Mouse (Mus musculus) spleen, adult 2 months (tissue): Measurements from ENCODE around the gene Dse. TPM values are rescaled to one million over a fixed set of nuclear protein-coding genes. Genes with fewer than 3 reads are reported as not detected.

Experiments
- DNase-seq, 2 experiments: peaks; one replicate each; pipeline versions ENCODE4 v3.0.0 to v3.0.0-alpha.2; 2012 to 2021; ENCODE audit warnings: low spot score in 2 of 2, low read depth in 1 of 2
- H3K27ac ChIP-seq: fragments of 200-500 bp; 2 replicates; pipeline ENCODE4 v1.5.1; 2012; ENCODE audit warnings: low read length, inconsistent platforms; ENCODE audit not compliant: insufficient read depth
- H3K27me3 ChIP-seq: fragments of 200-500 bp; 2 replicates; pipeline ENCODE4 v1.6.1; 2012; ENCODE audit warnings: mild to moderate bottlenecking, moderate library complexity, low read length, inconsistent platforms; ENCODE audit not compliant: control insufficient read depth, insufficient read depth
- H3K36me3 ChIP-seq: fragments of 200-500 bp; 2 replicates; pipeline ENCODE4 v1.6.1; 2012; ENCODE audit warnings: mild to moderate bottlenecking, low read length, inconsistent platforms; ENCODE audit not compliant: control insufficient read depth, insufficient read depth
- H3K4me1 ChIP-seq: fragments of 200-500 bp; 2 replicates; pipeline ENCODE4 v1.6.1; 2011; ENCODE audit warnings: inconsistent platforms; ENCODE audit not compliant: control insufficient read depth, insufficient read depth, insufficient read length
- H3K4me3 ChIP-seq: fragments of 200-500 bp; 2 replicates; pipeline ENCODE4 v1.5.1; 2011; ENCODE audit warnings: mild to moderate bottlenecking, inconsistent platforms; ENCODE audit not compliant: insufficient read depth, insufficient read length; ENCODE audit errors: extremely low read depth
- CTCF ChIP-seq: fragments of 200-500 bp; IDR thresholded peaks from 2 replicates; pipeline ENCODE4 v1.5.1; 2011; ENCODE audit warnings: mild to moderate bottlenecking, inconsistent platforms; ENCODE audit not compliant: insufficient read depth, insufficient read length, insufficient replicate concordance; ENCODE audit errors: extremely low read depth
- POLR2A ChIP-seq: fragments of 200-500 bp; IDR thresholded peaks from 2 replicates; pipeline ENCODE4 v1.6.1; 2011; ENCODE audit warnings: low read depth, low read length, inconsistent platforms
- WGBS: fragments of 180-500 bp; shearing (Covaris S2); methylation state at CpG from one replicate; pipeline ENCODE4 v1.1.7; 2018; 5-methylcytosine and 5-hydroxymethylcytosine counted together
- polyA plus RNA-seq: library from polyadenylated mRNA; depleted of rRNA; stranded (reverse); fragments of >200 nt; gene quantifications from 2 replicates; pipeline ENCODE4 v1.2.3, GENCODE M21; 2012

The Dse gene
- polyA plus RNA-seq, 1 experiment = 12.9 TPM

DNA sequence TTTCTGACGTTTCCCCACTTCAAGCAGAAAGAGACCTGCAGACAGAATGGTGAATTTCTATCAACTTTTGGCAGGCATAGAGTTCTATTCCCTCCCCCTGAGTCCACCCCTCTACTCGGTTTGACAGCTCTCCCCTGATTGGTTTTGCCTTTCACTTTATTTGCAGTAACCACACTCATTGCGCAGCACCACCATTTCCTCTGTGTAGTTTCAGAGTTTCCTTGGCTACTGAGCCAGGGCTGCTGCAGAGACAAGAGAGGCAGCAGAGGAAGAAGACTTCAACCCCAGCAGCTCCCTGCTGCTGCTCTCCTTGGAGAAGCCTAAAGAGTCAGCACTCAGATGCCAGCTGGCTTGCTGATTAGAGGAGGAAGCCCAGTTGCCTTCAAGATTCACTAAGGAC, 27.9 kb upstream of the Dse start:
- no peaks in the 10 kb centered on the region for H3K4me1 ChIP-seq
- no peak overlapping the region for H3K27ac ChIP-seq
- TF ChIP-seq CTCF (no peak), POLR2A (no peak)
- DNase-seq = no peak
- no peaks in the 10 kb centered on the region for H3K27me3 ChIP-seq
- 8% methylated on average over 3 of the region's 3 CpGs for WGBS
- no peak overlapping the region for H3K4me3 ChIP-seq
- H3K36me3 ChIP-seq = no peaks in the 10 kb centered on the region

DNA sequence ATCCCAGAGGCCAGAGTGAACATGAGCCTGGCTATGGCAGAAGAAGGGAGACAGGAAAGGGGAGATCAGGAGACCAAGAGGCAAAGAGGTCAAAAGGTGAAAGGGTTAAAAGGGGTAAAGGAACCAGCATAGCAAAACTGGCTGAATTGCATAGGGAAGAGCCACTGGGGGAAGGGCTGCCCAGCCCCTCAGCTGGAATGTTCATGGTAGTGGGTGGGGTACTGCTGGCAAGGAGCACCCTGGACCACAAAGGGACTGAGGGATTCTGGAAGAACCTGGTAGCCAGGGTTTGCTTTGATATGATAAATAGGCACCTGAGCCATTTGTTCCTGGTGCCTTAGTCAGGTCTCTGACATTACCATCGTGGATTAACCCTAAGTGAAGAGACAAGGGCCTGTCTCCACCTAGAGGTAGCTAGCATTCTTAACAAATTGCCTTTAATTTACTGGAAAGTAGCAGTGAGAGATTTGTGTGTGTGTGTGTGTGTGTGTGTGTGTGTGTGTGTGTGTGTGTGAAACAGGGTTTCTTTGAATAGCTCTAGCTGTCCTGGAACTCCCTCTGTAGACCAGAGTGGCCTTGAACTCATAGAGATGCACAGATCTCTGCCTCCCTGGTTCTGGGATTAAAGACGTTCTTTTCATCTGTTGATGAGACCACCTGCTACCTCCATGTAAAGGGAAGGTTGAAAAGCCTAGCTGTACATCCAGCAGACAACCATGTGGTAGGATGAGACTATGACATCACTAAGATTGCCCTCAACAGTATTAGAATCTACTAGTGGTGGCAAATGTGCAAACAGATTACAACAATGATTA, 26.6 kb upstream of the Dse start:
- TF ChIP-seq CTCF (no peak; the same call in 1 of the 2 replicates), POLR2A (no peak)
- Histone ChIP-seq H3K27ac (no peak overlapping the region), H3K4me3 (no peak overlapping the region), H3K27me3 (no peaks in the 10 kb centered on the region), H3K36me3 (no peaks in the 10 kb centered on the region), H3K4me1 (no peaks in the 10 kb centered on the region)
- 33% methylated on average over 2 of the region's 2 CpGs for WGBS
- DNase-seq = peak in 1 of 2 experiments; percentile 25

DNA sequence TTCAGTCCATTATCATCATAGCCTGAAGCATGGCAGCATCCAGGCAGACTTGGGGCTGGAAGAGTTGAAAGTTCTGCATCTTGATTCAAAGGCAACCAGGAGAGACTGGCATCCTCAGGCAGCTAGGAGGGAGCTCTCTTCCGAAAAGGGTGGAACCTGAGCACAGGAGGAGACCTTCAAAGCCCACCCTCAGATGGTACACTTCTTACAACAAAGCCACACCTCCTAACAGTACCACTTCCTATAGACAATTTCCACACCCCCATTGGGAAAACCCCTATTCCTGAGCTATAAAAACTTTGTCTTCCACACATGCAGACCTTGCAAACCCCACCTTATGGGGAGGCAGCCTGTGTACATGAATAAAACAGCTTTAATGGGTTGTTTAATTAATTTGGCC, 25.9 kb upstream of the Dse start:
- no peak for DNase-seq
- TF ChIP-seq CTCF = no peak
- no peak for TF ChIP-seq POLR2A
- Histone ChIP-seq H3K4me1 (no peaks in the 10 kb centered on the region), H3K4me3 (no peak overlapping the region), H3K27ac (no peak overlapping the region), H3K27me3 (no peaks in the 10 kb centered on the region), H3K36me3 (no peaks in the 10 kb centered on the region)
- 88% methylated on average over 1 of the region's 1 CpGs for whole genome bisulfite sequencing

DNA sequence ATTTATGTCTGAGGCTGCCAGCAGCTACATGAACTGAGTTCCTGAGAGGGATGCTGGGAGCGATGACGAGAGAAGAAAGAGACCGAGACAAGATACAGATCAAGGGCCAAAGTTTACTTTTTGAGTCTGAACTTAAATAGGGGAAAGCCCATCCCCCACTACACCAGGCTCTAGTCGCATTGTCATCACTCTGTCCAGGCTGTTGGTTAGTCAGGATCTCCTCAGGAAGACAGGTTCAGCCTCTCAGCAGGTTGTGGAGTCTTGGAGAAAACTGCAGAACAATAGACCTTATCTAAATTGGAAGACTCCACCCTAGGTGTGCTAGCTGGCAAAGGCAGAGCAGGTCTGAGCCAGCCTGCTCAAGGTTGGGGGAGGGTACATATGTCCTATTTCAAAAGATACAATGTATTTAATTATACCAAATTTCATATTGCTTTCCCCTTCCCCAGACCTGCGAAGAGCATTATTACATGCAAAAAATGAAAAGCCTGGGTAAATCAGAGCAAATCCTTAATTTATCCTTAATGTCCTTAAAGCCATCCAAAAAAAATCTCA, 22.7 kb upstream of the Dse start:
- TF ChIP-seq POLR2A (no peak), CTCF (no peak)
- no peaks in the 10 kb centered on the region for H3K36me3 ChIP-seq
- H3K27ac ChIP-seq = no peak overlapping the region
- 90% methylated on average over 5 of the region's 5 CpGs for WGBS
- no peak for DNase-seq
- H3K4me3 ChIP-seq = no peak overlapping the region
- no peaks in the 10 kb centered on the region for H3K4me1 ChIP-seq
- H3K27me3 ChIP-seq = no peaks in the 10 kb centered on the region

DNA sequence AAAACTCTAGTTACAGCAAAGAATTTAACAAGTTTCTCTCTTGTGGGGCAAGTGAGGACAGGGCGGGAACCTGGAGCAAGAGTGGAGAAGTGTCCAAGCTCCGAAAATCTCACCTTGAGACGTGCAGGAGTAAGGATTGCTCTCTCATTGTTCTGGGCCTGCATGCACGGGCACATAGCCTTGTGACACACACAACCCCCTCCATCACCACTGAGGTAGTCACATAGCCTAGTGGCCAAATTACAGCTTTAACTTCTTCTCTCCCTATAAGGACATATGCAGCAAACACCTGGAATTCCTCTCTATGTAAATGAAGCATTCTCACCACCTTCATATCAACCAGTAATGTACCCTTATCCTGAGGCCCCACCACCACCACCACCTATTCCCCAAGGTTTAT, 22.0 kb upstream of the Dse start:
- H3K4me3 ChIP-seq = no peak overlapping the region
- H3K36me3 ChIP-seq = no peaks in the 10 kb centered on the region
- no peak for TF ChIP-seq CTCF
- no peak for TF ChIP-seq POLR2A
- no peaks in the 10 kb centered on the region for H3K27me3 ChIP-seq
- H3K27ac ChIP-seq = no peak overlapping the region
- 84% methylated on average over 4 of the region's 4 CpGs for WGBS
- no peaks in the 10 kb centered on the region for H3K4me1 ChIP-seq
- DNase-seq = no peak

DNA sequence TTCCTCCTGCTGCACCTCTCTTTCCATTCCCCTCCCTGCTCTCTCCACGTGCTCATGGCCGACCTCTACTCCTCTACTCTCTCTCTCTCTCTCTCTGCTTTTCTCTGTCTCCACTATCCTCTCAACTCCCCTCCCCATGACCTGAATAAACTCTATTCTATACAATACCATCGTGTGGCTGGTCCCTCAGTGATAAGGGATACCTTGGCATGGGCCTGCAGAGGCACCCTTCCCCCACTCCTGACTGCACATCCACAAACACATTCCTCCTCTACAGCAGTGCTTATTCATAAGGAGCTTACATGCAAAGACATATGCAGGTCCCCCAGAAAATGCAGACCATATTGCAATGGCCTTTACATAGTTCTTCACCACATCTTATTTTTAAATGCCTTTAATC, 16.1 kb upstream of the Dse start:
- H3K36me3 ChIP-seq = no peaks in the 10 kb centered on the region
- H3K4me1 ChIP-seq = no peaks in the 10 kb centered on the region
- no peak overlapping the region for H3K4me3 ChIP-seq
- H3K27me3 ChIP-seq = no peaks in the 10 kb centered on the region
- H3K27ac ChIP-seq = no peak overlapping the region
- TF ChIP-seq POLR2A = no peak
- TF ChIP-seq CTCF = no peak
- no peak for DNase-seq
- 77% methylated on average over 3 of the region's 3 CpGs for WGBS

DNA sequence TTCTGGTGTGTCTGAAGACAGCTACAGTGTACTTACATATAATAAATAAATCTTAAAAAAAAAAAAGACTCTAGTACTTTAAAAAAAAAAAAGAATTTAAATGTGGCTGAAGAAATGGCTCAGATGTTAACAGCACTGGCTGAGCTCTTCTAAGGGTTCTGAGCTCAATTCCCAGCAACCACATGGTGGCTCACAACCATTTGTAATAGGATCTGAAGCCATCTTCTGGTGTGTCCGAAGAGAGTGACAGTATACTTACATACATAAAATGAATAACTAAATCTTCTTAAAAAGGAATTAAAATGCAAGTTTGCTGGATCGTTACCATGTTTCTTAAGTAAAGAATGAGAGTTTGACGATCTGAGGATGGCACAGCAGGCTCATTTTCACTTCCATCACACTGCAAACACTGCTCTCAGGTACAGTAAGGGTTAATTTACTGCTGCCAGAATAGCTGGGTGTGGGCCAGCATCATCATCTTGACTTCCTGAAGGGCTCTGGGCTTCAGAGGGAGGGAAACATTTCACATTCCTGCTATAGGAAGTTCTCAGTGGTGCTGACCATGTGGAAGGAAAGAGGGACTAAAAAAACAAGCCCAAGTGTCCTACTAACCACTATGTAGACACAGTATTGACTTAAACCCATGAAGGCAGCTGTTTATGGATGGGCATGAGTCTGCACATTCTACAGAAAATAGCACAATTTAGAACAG, 14.6 kb upstream of the Dse start:
- Histone ChIP-seq H3K27ac (no peak overlapping the region), H3K4me1 (no peaks in the 10 kb centered on the region), H3K36me3 (no peaks in the 10 kb centered on the region), H3K27me3 (no peaks in the 10 kb centered on the region), H3K4me3 (no peak overlapping the region)
- no peak for TF ChIP-seq POLR2A
- no peak for TF ChIP-seq CTCF
- WGBS = 67% methylated on average over 3 of the region's 3 CpGs
- DNase-seq = no peak
